Mouse (Mus musculus): ENCODE data around the gene Hist1h2ag.

Hist1h2ag gene

GRCm38 (mm10) chr13:22013716-22014115 is 29.0 kb downstream of the Hist1h2ag start:
- no peak for DNase-seq (ENCODE audit: extremely low read depth, low read depth, low spot score)

- no peak for DNase-seq (ENCODE audit: extremely low read depth, low read depth, low spot score)
Observed at GRCm38 (mm10) chr13:22009642-22010041, 33.1 kb downstream of the Hist1h2ag start, which contains the start of gene Prss16. Prss16 (minus strand) TSS chr13:22009742.

DNA sequence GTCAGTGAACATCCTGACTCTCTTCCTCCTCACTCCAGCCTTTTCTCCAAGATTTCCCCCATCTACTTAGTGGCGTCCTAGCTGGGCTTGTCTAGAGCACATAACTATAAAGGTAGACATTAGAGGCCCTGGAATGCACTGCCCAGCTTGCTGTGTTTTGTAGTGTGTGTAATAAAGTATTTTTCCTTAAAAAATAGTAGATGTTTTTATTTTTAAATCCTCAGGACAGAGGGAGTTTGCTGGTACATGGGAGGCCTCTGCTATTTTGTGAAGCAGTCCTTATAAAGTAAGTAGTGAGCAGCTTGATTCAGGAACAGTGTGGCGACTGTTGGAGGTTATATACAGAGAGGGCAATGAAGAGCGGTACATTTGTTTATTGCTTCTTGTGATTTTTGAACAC is 34.0 kb downstream of the Hist1h2ag start:
- DNase-seq (ENCODE audit: extremely low read depth, low read depth, low spot score): no peak

DNA sequence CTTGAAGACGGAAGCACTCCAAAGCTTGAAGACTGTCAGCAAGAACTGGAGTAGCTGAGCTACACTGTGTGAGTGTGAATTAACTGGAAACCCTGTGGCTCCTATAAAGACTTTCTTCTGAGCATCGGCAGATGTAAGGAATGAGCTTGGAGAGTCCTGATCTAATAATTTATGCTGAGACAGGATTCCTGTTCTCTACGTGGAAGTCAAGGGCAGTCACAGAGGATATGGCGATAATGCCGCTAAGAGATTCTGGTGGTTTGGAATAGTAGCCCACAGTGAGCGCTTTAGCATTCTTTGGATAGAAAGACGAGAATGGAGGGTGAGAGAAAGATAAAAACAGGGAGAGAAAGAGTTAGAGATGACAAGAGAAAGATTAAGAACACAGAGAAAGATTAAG is 34.9 kb downstream of the Hist1h2ag start:
- no peak for DNase-seq (ENCODE audit: extremely low read depth, low read depth, low spot score)

DNA sequence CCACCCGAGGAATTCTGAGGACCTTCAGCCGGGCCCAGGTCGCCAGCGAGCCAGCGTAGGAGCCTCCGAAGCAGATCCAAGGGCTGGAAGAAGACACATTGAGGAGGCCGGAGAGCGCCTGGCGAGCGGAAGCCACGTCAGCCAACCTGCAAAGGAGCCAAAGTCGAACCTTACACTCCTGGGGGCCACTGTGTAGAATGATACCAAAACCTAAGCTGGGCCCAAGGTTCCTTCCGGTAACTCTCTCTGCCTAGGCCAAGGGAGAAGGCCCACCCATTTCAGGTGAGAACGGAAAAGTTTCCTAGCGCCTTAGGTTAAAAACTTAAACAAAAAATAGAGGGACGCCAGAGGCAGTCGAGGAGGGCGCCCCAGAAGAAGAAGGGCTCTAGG is 35.6 kb downstream of the Hist1h2ag start:
- no peak for DNase-seq (ENCODE audit: extremely low read depth, low read depth, low spot score)

GRCm38 (mm10) chr13:22006334-22007120 is 36.2 kb downstream of the Hist1h2ag start:
- no peak for DNase-seq (ENCODE audit: extremely low read depth, low read depth, low spot score)

DNA sequence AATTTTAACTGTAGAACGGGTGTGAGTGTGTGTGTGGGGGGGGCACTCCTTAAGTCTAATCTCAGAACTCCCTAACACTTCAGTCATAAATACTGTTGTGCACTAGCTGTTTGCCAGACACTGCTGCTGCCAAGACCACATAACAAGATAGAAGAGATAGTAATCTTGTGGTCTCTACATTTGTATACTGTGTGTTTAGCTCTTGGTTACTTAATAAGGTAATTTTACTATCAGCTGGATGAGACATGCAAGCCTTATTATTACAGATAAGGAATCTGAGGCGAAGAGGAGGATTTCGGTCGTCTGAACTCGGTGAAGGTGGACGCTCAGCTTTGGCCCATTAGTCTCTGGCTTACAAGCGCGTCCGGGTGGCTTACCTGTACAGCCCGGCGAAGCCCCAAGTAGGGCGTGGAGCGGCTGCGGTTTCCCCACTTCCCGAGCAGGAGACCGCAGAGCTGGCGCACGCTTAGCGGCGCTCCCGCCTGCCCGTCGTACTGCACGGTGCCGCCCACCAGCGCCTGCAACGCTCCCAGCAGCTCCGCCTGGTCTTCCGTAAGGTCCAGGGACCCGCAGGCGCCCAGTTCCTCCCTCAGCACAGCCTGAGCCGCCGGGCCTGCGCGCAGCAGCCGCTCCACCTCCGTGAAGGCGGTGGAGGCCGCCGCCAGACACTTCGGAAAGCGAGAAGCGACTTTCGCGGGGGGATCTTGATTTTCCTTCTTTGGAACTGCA is 37.0 kb downstream of the Hist1h2ag start:
- DNase-seq (ENCODE audit: extremely low read depth, low read depth, low spot score): no peak

DNA sequence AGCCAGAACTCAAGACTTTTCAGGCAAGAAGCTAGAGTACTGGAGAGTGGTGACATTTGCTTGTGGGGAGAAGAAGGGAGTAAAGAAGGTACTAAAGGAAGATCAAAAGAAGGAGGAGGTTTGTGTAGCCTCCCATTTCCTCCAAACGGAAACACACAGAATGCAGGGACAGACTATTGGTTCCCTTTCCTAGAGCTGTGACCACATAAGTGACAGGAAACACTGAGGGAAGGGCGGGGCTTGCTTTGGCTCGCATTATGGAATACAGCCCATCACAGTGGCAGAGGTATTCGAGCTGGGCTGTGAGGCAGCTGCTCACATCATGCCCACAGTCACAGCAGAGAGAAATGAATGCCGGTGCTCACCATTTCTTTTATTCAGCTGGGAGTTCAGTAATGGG is 40.9 kb downstream of the Hist1h2ag start:
- no peak for DNase-seq (ENCODE audit: extremely low read depth, low read depth, low spot score)

GRCm38 (mm10) chr13:22001346-22001745 is 41.4 kb downstream of the Hist1h2ag start:
- no peak for DNase-seq (ENCODE audit: extremely low read depth, low read depth, low spot score)

GRCm38 (mm10) chr13:21999147-21999546 is 43.6 kb downstream of the Hist1h2ag start:
- no peak for DNase-seq (ENCODE audit: extremely low read depth, low read depth, low spot score)

DNA sequence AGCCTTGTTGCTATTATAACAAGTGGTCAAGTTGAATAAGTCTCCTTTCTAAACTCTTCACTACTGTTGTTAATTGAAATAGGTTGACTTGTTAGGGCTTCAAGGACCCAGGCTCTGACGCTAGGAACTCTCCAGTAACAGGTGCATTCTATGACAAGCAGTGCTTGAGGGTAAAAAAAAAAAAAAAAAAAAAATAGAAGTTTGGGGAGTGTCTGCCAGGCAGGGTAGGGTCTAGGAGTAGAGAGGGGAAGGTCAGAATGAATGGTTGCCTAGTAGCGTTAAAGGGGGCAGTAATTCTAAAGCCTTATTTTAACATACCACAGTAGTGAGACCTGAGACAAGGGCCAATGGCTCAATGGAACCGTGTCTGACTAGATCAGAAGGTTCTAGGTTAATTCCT is 44.3 kb downstream of the Hist1h2ag start:
- DNase-seq (ENCODE audit: extremely low read depth, low read depth, low spot score): no peak

- DNase-seq (ENCODE audit: extremely low read depth, low read depth, low spot score): no peak
Observed at GRCm38 (mm10) chr13:21997821-21998220, 44.9 kb downstream of the Hist1h2ag start.

DNA sequence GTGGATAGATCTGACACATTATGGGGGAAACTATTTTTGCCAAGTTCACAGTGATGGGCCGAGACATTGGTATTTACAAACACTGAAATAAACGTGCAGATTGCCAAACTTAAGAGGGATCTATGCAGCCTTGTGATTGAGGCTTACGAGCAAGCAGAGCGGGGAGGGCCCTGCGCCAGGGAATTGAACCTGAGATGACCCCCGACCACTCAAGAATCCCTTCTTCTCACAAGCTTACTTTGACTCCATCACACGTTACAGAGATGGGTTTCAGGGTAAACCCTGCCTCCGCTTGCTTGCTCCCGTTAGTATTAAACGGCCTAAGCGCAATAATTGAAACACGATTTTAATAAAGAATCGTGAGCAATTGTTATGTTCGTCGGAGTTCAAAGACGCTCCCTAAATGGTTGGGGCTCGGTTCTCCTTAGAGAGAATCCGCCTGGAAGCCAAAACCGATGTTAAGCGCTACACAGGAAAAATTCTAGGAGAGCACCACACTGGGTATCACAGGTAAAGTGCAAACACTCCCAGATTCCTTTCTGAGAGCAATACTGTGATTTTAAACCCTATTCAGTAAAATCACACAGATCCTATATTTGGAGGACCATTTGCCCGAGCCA is 45.4 kb downstream of the Hist1h2ag start:
- no peak for DNase-seq (ENCODE audit: extremely low read depth, low read depth, low spot score)

DNA sequence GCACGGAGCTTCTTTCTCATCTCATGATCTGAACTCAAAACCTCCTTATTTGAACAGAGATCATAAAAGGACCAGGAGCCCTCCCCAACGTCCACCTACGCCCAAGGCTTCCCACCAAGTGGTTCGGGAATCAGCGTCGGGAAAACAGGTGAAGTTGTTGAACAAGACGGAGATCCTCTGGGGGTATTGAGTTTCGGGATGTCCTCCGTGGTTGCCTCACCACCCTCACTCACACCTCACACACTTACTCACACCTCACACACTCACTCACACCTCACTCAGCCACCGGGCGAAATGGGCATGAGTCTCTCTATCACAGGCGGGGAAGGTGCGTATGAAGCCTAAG is 45.9 kb downstream of the Hist1h2ag start:
- no peak for DNase-seq (ENCODE audit: extremely low read depth, low read depth, low spot score)

- no peak for DNase-seq (ENCODE audit: extremely low read depth, low read depth, low spot score)
Observed at GRCm38 (mm10) chr13:21996101-21996839, 46.5 kb downstream of the Hist1h2ag start.

- no peak for DNase-seq (ENCODE audit: extremely low read depth, low read depth, low spot score)
Observed at GRCm38 (mm10) chr13:21995331-21995914, 47.3 kb downstream of the Hist1h2ag start.

DNA sequence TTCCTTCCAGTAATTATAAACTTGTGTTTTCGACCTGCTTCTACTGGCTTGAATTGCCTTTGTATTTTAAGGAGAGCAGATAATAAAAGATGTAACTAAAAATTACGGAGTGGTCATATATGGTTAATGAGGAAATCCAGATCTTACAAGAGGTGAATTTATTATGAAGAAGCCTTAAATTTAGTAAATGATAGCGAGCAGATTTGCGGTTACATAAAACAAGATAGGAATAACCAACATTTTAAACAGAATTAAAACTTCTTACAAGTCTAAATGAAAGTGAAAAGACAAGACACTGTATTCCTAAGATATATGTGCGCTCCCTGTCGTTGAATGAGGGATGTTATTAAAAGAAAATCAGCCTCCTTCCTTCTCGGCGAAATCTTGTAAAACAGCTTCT is 47.8 kb downstream of the Hist1h2ag start:
- DNase-seq (ENCODE audit: extremely low read depth, low read depth, low spot score): no peak

- no peak for DNase-seq (ENCODE audit: extremely low read depth, low read depth, low spot score)
Observed at GRCm38 (mm10) chr13:21993957-21994738, 48.6 kb downstream of the Hist1h2ag start.

GRCm38 (mm10) chr13:21992550-21992949 is 50.2 kb downstream of the Hist1h2ag start:
- no peak for DNase-seq (ENCODE audit: extremely low read depth, low read depth, low spot score)

Measured in fat pad, adult 2 months (tissue).